Mouse (Mus musculus) cerebellum, adult 11 months (tissue): ENCODE data around the gene Gli2.
A peak's percentile ranks its signal among the peaks of the same experiment; 100 is the strongest.

ENCODE experiments used
- DNase-seq: peaks from one replicate; pipeline ENCODE4 v3.0.0; 2022

The Gli2 gene

DNA sequence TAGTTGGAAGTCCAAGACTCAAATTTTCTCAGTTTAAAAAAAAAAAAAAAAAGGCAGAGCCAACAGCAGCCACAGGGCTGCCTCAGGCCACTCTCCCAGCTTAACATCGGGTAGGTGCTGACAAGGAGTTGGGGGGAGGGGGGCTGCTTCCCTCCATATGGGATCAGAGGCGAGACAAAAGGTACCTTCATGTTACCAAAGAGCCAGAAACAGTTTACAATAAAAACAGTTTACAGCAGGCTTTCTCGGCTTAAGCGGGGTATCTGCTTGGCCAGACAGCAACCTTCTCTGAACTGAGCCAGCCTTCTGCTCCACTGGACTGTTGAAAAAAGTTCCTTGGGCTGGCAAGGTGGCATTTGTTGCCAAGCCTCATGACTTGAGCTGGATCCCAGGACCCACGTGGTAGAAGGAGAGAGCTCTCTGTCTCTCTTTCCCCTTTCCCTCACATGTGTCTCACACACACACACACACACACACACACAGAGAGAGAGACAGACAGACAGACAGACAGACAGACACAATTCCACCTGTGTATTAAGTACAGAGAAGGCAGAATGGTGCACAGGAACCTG is 113.1 kb downstream of the Gli2 start:
- no peak for DNase-seq

GRCm38 (mm10) chr1:118938206-118938605 is 115.2 kb downstream of the Gli2 start:
- no peak for DNase-seq

DNA sequence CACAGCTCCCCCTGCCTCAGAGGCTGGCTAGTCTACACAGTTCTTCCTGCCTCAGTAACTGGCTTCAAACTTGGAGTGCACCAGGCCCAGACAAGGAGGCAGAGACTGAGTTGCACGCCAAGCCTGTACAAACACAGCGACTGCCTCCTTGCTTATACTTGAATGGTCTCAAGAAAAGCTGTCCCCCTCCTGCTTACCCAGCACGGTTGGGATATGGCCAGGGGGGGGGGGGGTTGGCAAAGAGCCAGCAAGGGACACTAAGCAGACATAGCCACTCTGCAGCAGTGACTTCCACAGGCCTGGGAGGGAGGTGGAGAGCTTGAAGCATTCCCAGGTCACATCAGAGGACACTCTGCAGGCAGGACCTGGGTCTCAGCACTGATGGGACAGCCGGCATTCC is 117.3 kb downstream of the Gli2 start:
- no peak for DNase-seq

DNA sequence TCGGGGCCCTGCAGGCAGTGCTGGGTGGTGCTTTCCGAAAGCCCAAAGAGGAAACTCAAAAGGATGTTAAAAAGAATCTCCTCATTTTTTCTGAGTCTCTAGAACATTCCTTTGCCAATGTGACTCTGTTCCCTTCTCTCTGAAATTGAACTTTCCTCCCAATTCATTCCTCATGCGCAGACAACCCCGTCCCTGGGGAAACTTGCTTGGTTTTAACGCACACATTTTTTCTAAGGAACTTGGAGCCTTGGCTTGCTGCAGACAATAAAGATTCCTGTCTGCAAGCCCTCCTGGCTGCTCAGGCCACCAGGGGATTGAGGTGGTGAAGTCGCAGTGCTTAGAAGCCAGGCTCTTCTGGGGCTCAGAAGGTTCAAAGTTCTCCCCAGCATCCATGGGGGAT is 117.9 kb downstream of the Gli2 start:
- DNase-seq: no peak

DNA sequence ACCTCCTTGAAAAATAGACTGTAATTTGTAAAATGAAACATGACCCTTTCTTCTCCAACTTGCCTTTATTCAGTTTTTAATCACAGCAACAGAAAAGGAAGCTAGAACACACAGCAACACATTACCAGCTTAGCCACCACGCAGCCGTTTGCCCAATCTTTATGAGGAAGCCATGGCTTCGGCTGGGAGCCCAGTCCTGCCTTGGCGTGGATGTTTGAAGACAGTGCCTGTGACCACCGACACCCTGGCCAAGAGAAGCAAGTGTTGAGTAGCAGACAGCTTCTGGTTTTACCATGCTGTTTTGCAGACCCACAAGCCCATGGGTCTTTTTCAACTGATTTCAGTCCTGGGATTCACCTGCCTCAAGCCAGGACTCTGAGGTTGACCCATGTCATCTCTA is 121.3 kb downstream of the Gli2 start:
- DNase-seq: no peak

GRCm38 (mm10) chr1:118927543-118928354 is 125.7 kb downstream of the Gli2 start:
- no peak for DNase-seq

- DNase-seq: no peak
These were observed 126.9 kb downstream of the Gli2 start for GRCm38 (mm10) chr1:118926556-118926955.

DNA sequence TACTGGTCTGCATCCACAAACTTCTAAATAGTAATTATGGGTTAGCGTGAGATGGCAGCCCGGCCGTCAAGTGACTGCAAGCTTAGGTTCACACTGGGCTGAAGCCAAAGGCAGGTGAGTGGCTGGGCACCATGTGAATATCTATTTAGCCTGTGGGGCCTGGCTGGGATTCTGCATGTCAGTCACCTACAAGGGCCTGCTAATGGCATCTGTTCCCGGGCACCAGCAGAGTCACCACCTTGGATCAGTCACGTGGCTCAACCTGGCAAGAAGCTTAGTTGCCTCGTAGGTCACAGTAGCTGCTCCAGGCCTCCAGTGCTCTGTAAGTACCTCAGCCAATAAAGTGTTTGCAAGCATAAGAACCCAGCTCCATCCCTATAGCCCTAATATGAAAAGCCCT is 131.2 kb downstream of the Gli2 start:
- no peak for DNase-seq

DNA sequence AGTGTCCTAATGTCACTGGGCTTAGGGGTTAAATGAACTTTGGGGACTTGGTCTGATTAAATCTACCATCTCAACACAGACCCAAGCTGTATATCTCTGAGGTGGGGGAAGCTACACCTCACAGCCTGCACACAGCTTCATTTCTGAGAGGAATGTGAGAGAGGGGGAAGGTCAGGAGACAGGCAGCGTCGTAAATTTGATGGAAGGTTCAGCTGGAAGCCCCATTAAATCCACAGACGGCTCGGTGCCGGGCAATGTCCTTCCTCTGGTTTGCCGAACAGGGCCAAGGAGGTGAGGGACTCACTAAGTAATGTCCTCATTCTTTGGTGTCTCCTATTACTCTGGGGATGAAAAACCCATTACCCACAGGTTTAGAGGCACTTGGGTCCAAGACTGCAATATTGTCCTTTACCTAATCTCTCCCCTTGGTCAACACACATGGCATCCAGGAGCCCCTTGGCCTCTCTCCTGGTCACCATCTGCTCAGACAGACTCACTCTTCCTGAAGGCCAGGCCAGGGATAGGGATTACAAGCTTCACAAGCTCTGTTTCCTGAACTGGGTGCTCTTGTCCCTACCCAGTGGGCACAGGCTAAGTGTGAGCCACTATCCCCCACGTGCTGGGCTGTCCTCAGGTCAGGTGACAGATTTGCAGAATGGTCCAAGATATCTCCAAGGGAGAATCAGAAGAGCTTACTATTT is 135.7 kb downstream of the Gli2 start:
- peak; percentile 48 for DNase-seq

- no peak for DNase-seq
These were observed 136.8 kb downstream of the Gli2 start for GRCm38 (mm10) chr1:118916477-118917075.

DNA sequence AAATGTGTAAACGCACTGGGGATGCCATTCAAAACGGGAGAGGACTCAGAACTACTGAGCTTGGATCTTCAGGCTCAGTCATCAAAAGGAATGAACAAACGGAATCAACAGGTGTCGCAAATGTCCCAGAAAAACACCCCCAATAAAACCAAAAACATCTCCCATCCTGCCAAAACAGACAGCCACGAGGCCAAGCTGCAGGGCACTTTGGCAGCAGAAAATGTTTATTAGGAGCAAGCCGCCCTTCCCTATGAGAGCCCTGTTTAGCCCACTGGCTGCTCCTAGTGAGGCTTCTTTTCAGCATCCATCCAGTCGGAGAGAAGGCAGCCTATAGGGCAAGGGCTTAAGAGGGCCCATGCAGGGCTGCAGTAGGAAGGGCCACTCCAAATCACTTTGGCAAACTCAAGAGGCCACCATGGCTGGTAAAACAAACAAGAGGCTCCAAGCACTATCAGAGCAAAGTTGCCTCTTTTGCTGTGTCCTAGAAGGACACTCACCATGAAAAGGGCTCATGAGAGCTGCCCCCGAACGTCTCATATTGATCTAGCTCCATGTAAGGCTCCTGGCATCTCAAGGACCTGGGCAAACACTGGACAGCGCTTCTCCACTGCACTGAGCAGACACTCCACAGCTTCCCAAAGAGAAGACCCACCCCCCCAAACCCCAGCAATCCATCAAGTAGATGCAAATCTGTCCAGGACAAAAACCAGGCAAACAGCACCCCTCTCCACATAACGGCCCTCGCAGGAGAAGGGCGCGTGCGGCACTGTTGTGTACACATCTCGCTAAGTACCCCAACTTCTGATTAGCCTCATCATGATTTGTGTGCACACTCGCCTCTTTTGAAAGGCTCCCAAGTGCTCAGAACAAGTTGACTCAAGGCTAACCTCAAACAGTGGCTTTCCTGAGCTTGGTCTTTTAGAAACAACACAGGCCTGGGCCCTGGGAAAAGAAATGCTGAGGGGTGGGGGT is 139.7 kb downstream of the Gli2 start:
- no peak for DNase-seq

GRCm38 (mm10) chr1:118912929-118913328 is 140.5 kb downstream of the Gli2 start:
- DNase-seq: no peak

DNA sequence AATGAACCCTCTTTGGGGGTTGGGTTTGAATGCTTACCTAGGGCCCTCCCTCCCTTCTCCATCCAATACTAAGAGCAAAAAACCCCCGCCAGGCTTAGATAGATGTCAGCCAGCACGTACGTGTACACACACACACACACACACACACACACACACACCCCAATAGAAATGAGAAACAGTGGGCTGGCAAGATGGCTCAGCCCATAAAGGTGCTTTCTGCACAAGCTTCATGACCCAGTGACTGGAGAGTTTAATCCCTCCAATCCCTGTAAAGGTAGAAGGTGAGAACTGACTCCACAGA is 142.0 kb downstream of the Gli2 start:
- DNase-seq: no peak

DNA sequence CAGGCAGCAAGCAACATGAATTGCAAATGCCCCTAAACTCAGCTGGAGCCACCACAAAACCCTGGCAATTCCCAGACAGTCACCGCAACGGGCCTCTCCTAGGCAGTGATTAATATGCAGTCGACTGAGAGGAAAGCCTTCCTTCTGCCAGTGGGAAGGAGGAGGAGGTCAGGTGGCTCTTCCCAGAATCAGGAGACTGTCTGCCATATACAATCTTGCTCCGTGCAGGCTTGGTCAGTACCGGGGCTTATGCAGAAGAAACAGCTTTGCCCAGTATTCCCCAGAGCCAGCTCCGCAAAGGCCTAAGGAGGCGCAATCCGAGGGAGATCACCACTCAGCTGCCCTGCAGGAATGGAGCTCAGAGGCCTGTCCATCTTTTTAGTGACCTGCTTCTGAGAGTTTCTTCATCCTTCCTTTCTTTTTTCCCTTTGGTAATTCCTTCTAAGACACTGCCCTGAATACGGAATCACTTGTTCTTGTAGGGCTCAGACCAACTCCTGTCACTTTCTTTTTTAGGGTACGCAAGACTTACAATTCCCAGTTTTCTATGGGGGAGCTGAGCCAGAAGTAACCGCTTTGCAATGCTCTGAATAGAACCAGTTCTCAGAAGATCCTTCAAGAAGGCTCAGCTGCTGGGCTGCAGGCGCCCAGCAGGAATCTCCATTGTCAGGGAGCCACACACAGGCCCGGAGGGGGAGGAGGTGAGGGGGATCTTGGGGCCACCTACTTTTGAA is 142.6 kb downstream of the Gli2 start:
- DNase-seq: no peak

- no peak for DNase-seq
These were observed 144.4 kb downstream of the Gli2 start for GRCm38 (mm10) chr1:118909051-118909450.

- no peak for DNase-seq
These were observed 145.8 kb downstream of the Gli2 start for GRCm38 (mm10) chr1:118907574-118907973.

DNA sequence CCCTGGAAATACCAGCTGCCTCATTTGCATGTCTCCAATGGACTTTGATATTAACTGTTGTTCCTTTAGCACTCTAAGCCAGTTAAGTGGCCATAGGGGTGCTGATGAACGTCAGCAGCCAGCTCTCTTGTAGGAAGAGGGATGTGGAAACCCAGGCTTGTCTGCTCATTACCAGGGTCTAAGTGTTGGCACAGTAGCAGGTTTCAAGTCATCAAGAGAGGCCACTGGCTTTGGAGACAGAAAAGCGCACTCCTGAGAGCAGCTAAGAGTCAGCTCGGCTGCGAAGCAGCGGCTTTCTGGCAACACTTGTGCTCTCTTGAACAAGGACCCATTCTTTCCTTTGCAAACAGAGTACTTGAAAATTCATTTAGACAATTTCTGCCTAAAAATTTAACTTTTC is 148.1 kb downstream of the Gli2 start:
- DNase-seq: no peak

DNA sequence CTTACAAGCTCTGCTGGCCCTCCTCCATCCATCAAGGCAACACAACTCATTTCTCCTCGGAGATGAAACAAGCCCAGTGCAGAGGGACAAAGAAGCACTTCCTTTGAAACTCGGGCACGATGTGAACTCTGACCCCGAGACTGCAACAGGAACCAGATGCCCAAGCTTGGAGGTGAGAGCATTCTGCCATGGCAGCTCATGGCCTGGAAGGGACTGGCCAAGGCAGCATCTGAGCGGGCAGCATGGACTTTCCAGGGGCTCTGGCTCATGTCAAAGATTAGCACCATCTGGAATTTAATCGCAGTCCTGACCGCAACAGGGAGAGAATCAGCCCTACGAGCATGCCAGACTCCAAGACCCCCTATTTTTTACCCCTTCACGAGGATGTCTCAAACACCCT is 148.5 kb downstream of the Gli2 start:
- DNase-seq: no peak

DNA sequence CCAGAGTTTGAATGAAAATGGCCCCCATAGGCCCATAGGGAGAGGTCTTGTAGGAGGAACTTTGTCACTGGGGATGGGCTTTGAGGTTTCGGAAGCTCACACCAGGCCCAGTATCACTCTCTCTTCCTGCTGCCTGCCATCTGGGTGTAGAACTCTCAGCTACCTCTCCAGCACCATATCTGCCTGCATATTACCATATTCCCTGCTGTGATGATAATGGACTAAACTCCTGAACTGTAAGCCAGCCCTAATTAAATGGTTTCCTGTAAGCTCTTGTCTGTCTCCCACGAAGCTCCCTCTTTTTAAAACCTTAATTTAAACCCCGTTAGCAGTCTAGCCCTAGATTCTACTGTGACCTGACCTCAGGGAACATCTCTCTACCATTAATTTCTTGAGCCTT is 149.0 kb downstream of the Gli2 start:
- no peak for DNase-seq

DNA sequence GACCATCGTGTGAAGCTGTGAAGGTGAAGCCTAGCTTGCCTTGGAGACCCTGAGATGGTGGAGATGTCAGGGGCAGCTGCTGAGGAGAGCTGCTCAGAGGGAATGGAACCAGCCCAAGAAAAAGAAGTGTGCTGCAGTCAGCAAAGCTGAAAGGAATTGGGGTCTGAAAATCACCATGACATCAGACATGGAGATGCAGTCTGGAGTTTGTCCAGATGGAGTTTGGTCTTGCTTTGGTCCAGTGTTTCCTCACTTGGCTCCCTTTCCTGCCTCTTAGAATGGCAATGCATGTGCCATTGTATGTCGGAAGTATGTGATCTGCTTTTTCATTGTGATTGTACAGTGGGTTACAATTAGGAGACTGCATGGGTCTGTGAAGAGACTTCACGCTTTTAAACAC is 149.7 kb downstream of the Gli2 start:
- no peak for DNase-seq

- no peak for DNase-seq
These were observed 151.4 kb downstream of the Gli2 start for GRCm38 (mm10) chr1:118901868-118902586.
